Mouse (Mus musculus) frontal cortex, postnatal 25 days (tissue): ENCODE results near the gene Pin1rt1.

ENCODE experiments used
- DNase-seq, 2 experiments: peaks; one replicate each; pipeline ENCODE4 v3.0.0; 2022; ENCODE audit warnings: low spot score in 2 of 2

Gene Pin1rt1

DNA sequence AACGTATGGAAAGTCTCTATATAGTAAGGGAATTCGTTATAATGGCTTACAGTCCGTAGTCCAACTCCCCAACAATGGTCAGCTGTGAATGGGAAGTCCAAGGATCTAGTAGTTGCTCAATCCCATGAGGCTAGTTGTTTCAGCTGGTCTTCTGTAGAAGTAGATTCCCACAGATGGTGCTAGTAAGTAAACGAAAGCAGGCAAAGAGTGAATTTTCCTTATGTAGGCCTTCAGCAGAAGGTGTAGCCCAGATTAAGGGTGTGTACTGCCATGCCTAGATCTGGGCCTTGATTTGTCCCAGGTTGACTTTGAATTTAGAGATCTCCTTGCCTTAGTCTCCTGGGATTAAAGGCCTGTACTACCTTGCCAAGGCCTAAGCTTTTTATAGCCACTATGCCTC lies at the start of gene Pin1rt1:
TSS of gene Pin1rt1 (minus strand) at position 101 of the 400 bp plus-strand sequence.
- DNase-seq = no peak

GRCm38 (mm10) chr2:104764018-104764417 lies 47.8 kb upstream of the Pin1rt1 start:
- DNase-seq = no peak

- no peak for DNase-seq
Measured at GRCm38 (mm10) chr2:104763134-104763703, 47.0 kb upstream of the Pin1rt1 start.

GRCm38 (mm10) chr2:104750611-104751010 lies 34.4 kb upstream of the Pin1rt1 start:
- no peak for DNase-seq

GRCm38 (mm10) chr2:104748652-104749183 lies 32.5 kb upstream of the Pin1rt1 start:
- no peak for DNase-seq

GRCm38 (mm10) chr2:104746251-104746650 lies 30.1 kb upstream of the Pin1rt1 start:
- DNase-seq = no peak

GRCm38 (mm10) chr2:104743971-104744370 lies 27.8 kb upstream of the Pin1rt1 start:
- DNase-seq = no peak

GRCm38 (mm10) chr2:104743160-104743559 lies 27.0 kb upstream of the Pin1rt1 start:
- DNase-seq = no peak

DNA sequence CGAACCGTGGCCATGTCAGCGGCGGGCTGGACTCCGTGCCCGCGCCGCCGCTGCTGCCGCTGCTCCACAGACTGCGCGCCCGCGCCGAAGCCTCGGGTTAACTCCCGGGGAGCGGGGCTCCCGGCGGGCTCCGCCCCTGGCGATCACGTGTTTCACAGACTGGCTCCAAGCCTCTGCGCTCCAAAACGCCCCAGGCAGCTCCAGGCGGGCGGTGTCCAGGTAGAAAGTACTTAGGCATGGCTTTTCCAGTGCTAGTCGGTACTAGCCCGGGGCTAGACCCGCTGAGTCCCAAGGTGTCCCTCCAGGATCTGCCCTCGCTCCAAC lies 26.5 kb upstream of the Pin1rt1 start, which contains the start of gene Depdc7:
TSS of gene Depdc7 (minus strand) at position 138 of the 324 bp plus-strand sequence.
- DNase-seq = peak; percentile 64 to 71

GRCm38 (mm10) chr2:104741896-104742740 lies 25.9 kb upstream of the Pin1rt1 start:
- no peak for DNase-seq

DNA sequence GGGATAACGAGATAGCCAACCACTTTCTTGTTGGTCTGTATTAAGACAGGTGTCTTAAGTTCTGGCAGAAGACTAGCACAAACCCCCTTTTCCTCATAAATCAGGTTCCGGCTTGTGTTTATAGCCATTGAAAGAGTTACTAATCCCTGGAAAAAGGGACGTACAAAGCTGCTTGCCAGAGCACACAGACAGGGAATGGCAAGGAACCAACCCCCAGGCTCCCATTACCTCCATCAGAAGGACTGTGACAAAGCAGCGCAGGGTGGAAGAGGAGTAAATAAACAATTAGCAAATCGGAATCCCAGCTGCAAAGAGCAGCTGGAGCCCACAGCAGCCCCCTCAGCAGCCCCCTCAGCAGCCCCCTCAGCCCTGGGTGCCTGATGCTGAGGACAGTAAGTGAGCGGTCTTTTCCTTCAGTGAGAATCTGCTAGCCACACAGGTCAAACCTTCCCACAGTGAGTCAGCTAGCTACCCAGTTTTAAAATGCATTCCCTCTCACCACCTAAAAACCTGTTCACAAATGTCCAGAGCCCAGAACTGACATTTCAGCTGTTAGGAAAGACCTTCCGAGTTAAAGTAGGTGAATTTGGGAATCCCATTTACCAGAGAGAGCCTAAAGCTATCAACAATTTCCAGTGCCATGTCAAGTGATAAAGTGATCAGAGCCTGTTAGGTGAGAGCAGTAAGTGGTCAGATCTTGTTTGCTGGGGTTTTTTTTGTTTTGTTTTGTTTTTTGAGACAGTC lies 25.0 kb upstream of the Pin1rt1 start:
- no peak for DNase-seq

- no peak for DNase-seq
Measured at GRCm38 (mm10) chr2:104740248-104740949, 24.2 kb upstream of the Pin1rt1 start.

- DNase-seq = no peak
Measured at GRCm38 (mm10) chr2:104739691-104740090, 23.5 kb upstream of the Pin1rt1 start.

GRCm38 (mm10) chr2:104736241-104736640 lies 20.1 kb upstream of the Pin1rt1 start:
- DNase-seq = no peak

- no peak for DNase-seq
Measured at GRCm38 (mm10) chr2:104732562-104733256, 16.5 kb upstream of the Pin1rt1 start.

DNA sequence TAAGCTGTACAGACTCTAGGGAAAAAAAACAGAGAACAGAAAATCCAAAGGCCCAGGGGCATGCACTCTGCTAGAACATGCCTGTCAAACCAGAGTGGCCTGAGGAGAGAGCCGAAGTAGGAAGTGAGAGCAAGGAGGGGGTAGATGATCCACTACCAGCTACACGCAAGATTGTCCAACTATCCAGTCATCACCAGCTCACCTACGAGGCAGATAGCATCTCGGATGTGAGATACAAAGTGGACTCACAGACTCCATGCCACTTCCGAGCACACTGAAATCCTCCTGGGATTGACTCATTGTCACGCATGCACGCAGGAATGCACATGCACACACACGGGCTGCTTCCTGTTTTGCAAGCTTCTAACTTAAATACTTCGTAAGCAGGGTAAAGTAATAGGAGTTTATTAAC lies 15.9 kb upstream of the Pin1rt1 start:
- DNase-seq = no peak

DNA sequence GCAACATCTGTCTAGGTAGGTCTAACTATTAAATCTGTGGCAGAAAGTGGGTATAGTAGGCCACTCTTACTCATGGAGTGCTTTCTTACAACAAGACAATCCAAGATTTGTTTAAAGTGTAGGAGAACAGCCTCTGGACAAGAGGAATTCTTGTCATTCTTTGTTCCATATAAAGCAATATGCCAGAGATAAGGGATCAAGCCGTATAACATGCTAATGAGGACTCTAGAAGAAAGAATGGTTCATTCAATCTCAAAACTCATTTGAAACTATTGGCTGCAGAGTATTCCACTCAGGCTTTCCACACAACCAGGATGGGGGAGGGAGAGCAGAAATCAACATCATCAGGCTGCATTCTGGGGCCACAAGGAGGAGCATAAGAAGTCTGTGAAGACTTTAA lies 11.2 kb upstream of the Pin1rt1 start:
- no peak for DNase-seq

DNA sequence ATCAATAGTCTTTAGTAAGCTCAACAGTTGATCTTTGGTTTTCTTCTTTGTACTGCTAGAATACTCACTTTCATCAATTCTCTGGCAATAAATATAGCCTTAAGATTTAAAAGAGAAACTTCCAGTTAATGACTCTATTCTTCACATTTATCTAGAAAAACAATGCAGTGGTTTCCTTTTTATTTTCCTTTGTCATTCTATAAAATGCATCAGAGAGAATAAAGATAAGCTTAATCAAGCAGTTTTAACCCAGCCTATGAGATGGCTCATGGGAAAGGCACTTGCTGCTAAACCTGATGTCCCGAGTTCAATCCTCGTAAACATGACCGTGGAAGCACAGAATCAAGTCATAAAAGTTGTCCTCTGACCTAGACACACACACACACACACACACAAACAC lies 5.8 kb upstream of the Pin1rt1 start:
- DNase-seq = no peak

GRCm38 (mm10) chr2:104717827-104718226 lies 1.6 kb upstream of the Pin1rt1 start:
- no peak for DNase-seq

- DNase-seq = no peak
Measured at GRCm38 (mm10) chr2:104717231-104717735, 1.1 kb upstream of the Pin1rt1 start.

GRCm38 (mm10) chr2:104714254-104714691 lies 1.9 kb downstream of the Pin1rt1 start:
- no peak for DNase-seq
